Mouse (Mus musculus): ENCODE measurements at regions not wholly inside any gene's neighbourhood (a gene's known extent, or its start where the extent isn't known, plus 50 kb on each side); places are given as distances from the start of the nearest gene placed in this dataset.

DNA sequence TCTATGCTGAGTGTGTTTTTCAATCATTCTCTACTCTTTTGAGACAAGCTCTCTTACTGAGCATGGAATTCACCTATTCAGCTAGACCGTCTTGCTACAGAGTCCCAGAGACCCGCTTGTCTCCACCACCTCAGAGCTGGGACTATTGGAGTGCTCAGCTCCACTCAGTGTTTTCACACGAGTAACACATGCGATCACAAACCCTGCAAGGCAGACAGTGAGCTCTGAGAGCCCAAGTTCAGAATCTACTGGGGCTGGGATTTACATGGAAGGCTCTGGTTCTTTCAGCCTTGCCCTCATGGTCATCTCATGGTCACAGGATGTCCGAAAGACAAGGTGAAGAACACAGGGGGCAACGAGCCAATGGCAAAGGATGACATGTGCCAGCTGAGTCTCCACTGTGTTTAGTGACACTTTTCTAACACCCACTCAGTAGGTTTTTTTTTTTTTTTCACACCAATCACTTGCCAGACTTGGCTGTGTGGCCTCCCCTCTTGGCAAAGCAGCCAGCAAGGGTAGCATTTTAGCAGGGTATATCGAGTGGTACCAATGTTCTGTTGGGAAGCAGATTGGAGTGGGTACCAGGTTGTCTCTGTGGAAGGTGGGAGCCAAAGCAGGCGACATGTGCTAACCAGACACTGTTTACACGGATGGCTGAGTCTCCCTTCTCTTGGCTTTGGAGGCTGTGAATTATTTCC, 51.2 kb upstream of the Gtsf1l start:
- no peak for ATAC-seq (ENCODE audit: low read depth)

DNA sequence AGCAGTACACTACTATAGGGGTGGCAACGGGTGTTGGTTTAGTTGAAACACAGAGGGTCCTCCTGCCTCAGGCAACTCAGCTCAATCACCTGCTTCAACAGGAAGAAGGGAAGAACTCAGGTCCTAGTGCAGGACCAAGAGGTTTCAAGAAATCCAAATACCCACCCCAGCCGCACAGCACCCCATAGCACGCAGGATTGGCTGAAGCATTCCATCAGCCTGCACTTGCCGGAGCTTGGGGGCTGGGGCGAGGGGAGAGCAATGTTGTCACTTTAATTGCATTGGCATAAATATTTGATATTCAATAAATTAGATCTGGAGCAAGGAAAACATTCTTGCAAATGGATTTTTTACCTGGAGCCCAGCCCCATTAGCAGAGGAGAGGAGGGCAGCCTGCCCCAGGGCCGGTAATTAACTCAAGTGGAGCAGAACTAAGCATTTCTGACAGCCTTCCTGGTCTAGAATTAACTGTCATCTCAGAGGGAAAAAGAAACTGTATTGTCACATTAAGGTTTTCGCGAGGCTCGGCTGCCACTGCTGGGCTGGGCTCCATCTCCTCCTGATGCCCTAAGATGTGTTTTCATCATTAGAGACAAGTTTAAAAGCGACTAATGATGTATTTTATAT, 55.2 kb upstream of the Gtsf1l start:
- Histone ChIP-seq H3K36me3 (ENCODE audit: control insufficient read depth, insufficient read depth, low read length) (no peaks in the 10 kb centered on the region), H3K9me3 (ENCODE audit: control insufficient read depth, low read length) (no peaks in the 10 kb centered on the region), H3K9ac (replicated peaks; ENCODE audit: low read depth, low read length) (no peak overlapping the region), H3K27me3 (ENCODE audit: control insufficient read depth, insufficient read depth, low read length) (no peaks in the 10 kb centered on the region), H3K27ac (ENCODE audit: low read depth, low read length) (no peak overlapping the region), H3K4me2 (ENCODE audit: low read depth, low read length) (0 out of 2 replicates have a peak overlapping the region, but pooled peaks have one; percentile 16), H3K4me3 (ENCODE audit: low read depth, low read length) (no peak overlapping the region), H3K4me1 (ENCODE audit: control insufficient read depth, insufficient read depth, low read length) (peaks cover 6% of the 10 kb centered on the region)
- WGBS: 47% methylated on average over 10 of the region's 10 CpGs
- ATAC-seq (ENCODE audit: low read depth): peak; percentile 44; the same call in 1 of the 2 replicates

More for the DNA sequence above, 51.2 kb upstream of the Gtsf1l start:
- H3K9me3 ChIP-seq (ENCODE audit: control insufficient read depth, low read length): no peaks in the 10 kb centered on the region
- H3K4me1 ChIP-seq (ENCODE audit: control insufficient read depth, insufficient read depth, low read length): peaks cover 6% of the 10 kb centered on the region
- H3K36me3 ChIP-seq (ENCODE audit: control insufficient read depth, insufficient read depth, low read length): no peaks in the 10 kb centered on the region
- H3K4me2 ChIP-seq (ENCODE audit: low read depth, low read length): no peak overlapping the region
- WGBS: 77% methylated on average over 9 of the region's 9 CpGs
- H3K9ac ChIP-seq (replicated peaks; ENCODE audit: low read depth, low read length): no peak overlapping the region
- no peak overlapping the region for H3K4me3 ChIP-seq (ENCODE audit: low read depth, low read length)
- H3K27ac ChIP-seq (ENCODE audit: low read depth, low read length): no peak overlapping the region
- no peaks in the 10 kb centered on the region for H3K27me3 ChIP-seq (ENCODE audit: control insufficient read depth, insufficient read depth, low read length)

DNA sequence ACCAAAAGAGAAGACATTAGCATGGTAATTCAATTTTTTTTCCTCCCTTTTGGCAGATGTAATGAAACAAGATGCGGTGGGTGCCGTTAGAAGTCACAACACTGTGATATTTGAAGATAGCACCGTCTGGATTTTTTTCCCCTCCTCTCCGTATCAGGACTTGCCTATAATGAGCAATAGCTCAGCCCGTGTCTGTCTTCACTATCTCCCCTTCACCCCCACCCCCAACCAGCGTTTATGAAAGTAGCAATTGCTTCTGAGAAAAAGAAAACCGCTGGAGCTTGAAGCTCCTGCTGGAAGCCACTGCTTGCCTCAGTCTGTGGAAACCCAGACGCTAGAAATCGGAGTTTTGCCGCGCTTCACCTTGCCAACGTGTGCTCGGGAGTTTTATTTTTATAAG, 55.8 kb upstream of the Gtsf1l start:
- H3K27me3 ChIP-seq (ENCODE audit: control insufficient read depth, insufficient read depth, low read length): no peaks in the 10 kb centered on the region
- peak overlapping the region; percentile 35; the same call in 1 of the 2 replicates for H3K27ac ChIP-seq (ENCODE audit: low read depth, low read length)
- no peaks in the 10 kb centered on the region for H3K36me3 ChIP-seq (ENCODE audit: control insufficient read depth, insufficient read depth, low read length)
- WGBS: 41% methylated on average over 13 of the region's 13 CpGs
- H3K9me3 ChIP-seq (ENCODE audit: control insufficient read depth, low read length): no peaks in the 10 kb centered on the region
- H3K4me3 ChIP-seq (ENCODE audit: low read depth, low read length): no peak overlapping the region
- 0 out of 2 replicates have a peak overlapping the region, but pooled peaks have one; percentile 16 for H3K4me2 ChIP-seq (ENCODE audit: low read depth, low read length)
- H3K4me1 ChIP-seq (ENCODE audit: control insufficient read depth, insufficient read depth, low read length): peaks cover 6% of the 10 kb centered on the region
- no peak; the same call in 1 of the 2 replicates for ATAC-seq (ENCODE audit: low read depth)
- H3K9ac ChIP-seq (replicated peaks; ENCODE audit: low read depth, low read length): no peak overlapping the region

DNA sequence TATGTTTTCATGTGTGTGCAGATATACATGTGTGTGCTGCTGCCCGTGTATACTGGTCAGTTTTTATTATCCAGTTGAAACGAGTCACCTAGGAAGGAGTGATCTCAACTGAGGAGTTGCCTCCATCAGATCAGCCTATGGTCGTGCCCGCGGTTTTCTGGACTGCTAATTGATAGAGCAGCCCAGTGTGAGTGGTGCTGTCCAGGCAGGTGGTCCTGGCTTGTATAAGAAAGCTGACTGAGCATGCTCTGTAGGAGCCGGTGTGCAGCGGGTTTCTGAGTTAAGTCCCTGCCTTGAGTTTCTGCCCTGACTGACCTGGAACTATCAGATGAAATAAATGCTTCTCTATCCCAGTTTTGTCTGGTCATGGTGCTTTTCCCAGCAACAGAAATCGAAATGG, 56.9 kb upstream of the Tox2 start:
- Histone ChIP-seq H3K9ac (replicated peaks; ENCODE audit: low read depth, low read length) (no peak overlapping the region), H3K27me3 (ENCODE audit: control insufficient read depth, insufficient read depth, low read length) (no peaks in the 10 kb centered on the region), H3K27ac (ENCODE audit: low read depth, low read length) (no peak overlapping the region), H3K4me1 (ENCODE audit: control insufficient read depth, insufficient read depth, low read length) (peaks cover 6% of the 10 kb centered on the region), H3K4me2 (ENCODE audit: low read depth, low read length) (no peak overlapping the region), H3K36me3 (ENCODE audit: control insufficient read depth, insufficient read depth, low read length) (no peaks in the 10 kb centered on the region), H3K4me3 (ENCODE audit: low read depth, low read length) (no peak overlapping the region), H3K9me3 (ENCODE audit: control insufficient read depth, low read length) (no peaks in the 10 kb centered on the region)
- ATAC-seq (ENCODE audit: low read depth): no peak
- 84% methylated on average over 8 of the region's 8 CpGs for WGBS

DNA sequence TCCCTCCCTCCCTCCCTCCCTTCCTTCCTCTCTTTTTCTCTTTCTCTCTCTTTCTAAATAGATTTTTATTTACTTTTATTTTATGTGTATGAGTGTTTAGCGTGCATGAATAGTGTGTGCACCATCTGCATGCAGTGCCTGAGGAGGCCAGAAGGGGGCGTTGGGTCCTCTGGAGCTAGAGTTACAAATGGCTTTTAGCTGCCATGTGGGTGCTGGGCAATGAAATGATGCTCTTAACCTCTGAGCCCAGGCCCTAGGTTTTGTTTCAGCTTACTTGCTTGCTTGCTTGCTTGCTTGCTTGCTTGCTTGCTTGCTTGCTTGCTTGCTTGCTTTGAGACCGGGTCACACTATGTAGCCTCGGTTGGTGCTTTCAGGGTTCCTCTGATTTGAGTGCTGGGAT, 56.4 kb upstream of the Tox2 start:
- no peaks in the 10 kb centered on the region for H3K36me3 ChIP-seq (ENCODE audit: control insufficient read depth, insufficient read depth, low read length)
- H3K4me3 ChIP-seq (ENCODE audit: low read depth, low read length): no peak overlapping the region
- H3K4me1 ChIP-seq (ENCODE audit: control insufficient read depth, insufficient read depth, low read length): peaks cover 6% of the 10 kb centered on the region
- WGBS: 84% methylated on average over 4 of the region's 4 CpGs
- no peaks in the 10 kb centered on the region for H3K9me3 ChIP-seq (ENCODE audit: control insufficient read depth, low read length)
- H3K27me3 ChIP-seq (ENCODE audit: control insufficient read depth, insufficient read depth, low read length): no peaks in the 10 kb centered on the region
- no peak for ATAC-seq (ENCODE audit: low read depth)
- no peak overlapping the region for H3K27ac ChIP-seq (ENCODE audit: low read depth, low read length)
- no peak overlapping the region for H3K9ac ChIP-seq (replicated peaks; ENCODE audit: low read depth, low read length)
- H3K4me2 ChIP-seq (ENCODE audit: low read depth, low read length): no peak overlapping the region

DNA sequence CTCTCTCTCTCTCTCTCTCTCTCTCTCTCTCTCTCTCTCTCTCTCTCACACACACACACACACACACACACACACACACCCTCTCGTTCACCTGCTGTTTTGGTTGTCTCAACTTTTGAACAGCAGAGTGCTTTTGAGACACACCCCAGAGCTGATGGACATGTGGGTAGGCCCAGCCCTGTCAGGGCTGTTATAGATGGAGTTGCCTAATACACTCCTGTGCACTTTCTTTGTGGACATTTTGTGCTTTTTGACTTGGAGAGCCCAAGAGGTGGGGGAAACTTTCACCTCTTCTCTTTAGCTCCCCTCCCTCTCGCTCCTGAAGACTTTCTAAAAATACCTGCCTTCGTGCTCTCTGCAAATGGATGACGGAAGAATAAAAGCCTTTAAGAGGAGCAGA, 55.5 kb upstream of the Tox2 start:
- 84% methylated on average over 4 of the region's 4 CpGs for WGBS
- no peak for ATAC-seq (ENCODE audit: low read depth)
- Histone ChIP-seq H3K27ac (ENCODE audit: low read depth, low read length) (no peak overlapping the region), H3K36me3 (ENCODE audit: control insufficient read depth, insufficient read depth, low read length) (no peaks in the 10 kb centered on the region), H3K4me2 (ENCODE audit: low read depth, low read length) (no peak overlapping the region), H3K9ac (replicated peaks; ENCODE audit: low read depth, low read length) (no peak overlapping the region), H3K27me3 (ENCODE audit: control insufficient read depth, insufficient read depth, low read length) (no peaks in the 10 kb centered on the region), H3K9me3 (ENCODE audit: control insufficient read depth, low read length) (no peaks in the 10 kb centered on the region), H3K4me3 (ENCODE audit: low read depth, low read length) (no peak overlapping the region), H3K4me1 (ENCODE audit: control insufficient read depth, insufficient read depth, low read length) (peaks cover 6% of the 10 kb centered on the region)

DNA sequence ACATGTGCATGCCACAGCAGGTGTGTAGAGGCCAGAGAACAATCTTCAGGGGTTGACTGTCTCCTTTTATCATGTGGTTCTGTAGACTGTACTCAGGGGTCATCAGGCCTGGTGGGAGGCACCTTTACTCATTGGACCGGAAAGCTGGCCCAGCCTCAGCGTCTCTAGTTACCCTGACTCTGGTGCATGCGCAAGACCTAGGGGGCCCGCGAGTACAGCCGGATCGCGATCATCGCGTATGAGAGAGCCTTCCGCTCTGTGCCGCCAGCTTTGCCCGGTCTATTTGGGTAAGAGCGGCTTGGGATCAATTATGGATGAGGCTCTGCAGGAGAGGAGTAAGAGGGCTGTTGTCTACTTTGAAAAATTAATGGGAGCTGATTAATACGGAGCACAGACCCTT, 51.9 kb upstream of the Tox2 start:
- Histone ChIP-seq H3K9me3 (ENCODE audit: control insufficient read depth, low read length) (no peaks in the 10 kb centered on the region), H3K36me3 (ENCODE audit: control insufficient read depth, insufficient read depth, low read length) (no peaks in the 10 kb centered on the region), H3K4me2 (ENCODE audit: low read depth, low read length) (no peak overlapping the region), H3K27ac (ENCODE audit: low read depth, low read length) (no peak overlapping the region), H3K9ac (replicated peaks; ENCODE audit: low read depth, low read length) (no peak overlapping the region), H3K4me3 (ENCODE audit: low read depth, low read length) (no peak overlapping the region), H3K4me1 (ENCODE audit: control insufficient read depth, insufficient read depth, low read length) (no peaks in the 10 kb centered on the region), H3K27me3 (ENCODE audit: control insufficient read depth, insufficient read depth, low read length) (no peaks in the 10 kb centered on the region)
- 77% methylated on average over 15 of the region's 15 CpGs for WGBS
- ATAC-seq (ENCODE audit: low read depth): no peak

DNA sequence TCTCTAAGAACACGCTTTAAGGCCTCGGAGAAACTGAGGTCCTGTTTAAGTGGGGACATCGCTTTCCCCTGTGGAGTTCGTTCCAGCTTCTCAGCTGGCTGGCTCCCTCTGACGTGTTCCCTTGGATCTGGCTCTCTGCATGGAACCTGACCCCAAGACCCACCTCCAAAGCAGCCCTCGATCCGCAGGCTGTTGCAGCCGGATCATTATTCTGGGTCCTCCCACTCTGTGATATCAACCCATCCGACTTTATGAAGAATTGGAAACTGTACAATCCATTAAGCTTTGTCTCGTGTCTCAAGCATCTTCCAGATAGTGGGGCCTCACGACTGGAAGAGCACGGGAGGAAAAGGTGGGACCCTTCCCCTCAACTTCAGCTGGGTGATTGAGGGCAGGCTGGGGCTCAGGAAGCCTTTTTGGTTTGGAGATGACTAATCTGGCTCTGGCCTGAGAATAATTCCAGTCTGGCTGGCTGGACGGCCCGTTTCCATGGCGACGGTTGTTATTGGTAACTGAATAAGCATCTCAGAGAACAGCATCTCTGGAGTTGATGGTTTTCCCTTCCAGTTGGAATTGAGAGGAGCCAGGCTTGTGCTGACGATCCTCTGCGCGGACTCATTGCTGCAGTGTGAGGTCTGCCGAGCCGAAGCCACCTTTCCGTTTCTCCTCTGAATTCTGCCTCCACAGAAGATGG, 50.4 kb upstream of the Tox2 start:
- H3K4me3 ChIP-seq (ENCODE audit: low read depth, low read length): no peak overlapping the region
- no peaks in the 10 kb centered on the region for H3K4me1 ChIP-seq (ENCODE audit: control insufficient read depth, insufficient read depth, low read length)
- H3K27me3 ChIP-seq (ENCODE audit: control insufficient read depth, insufficient read depth, low read length): no peaks in the 10 kb centered on the region
- no peaks in the 10 kb centered on the region for H3K36me3 ChIP-seq (ENCODE audit: control insufficient read depth, insufficient read depth, low read length)
- H3K4me2 ChIP-seq (ENCODE audit: low read depth, low read length): no peak overlapping the region
- no peak overlapping the region for H3K9ac ChIP-seq (replicated peaks; ENCODE audit: low read depth, low read length)
- no peak overlapping the region for H3K27ac ChIP-seq (ENCODE audit: low read depth, low read length)
- WGBS: 45% methylated on average over 22 of the region's 22 CpGs
- H3K9me3 ChIP-seq (ENCODE audit: control insufficient read depth, low read length): no peaks in the 10 kb centered on the region
- ATAC-seq (ENCODE audit: low read depth): no peak; the same call in 1 of the 2 replicates

All from neural tube, embryonic 14.5 days (tissue).